In genomic region chr16:5214126-5214525, GRCm38 (mm10) we compare ENCODE assay signal across 13 mouse cellular contexts.
"Had no signal": no experiment of that assay in that cellular context is flagged by ENCODE, and none has a peak within 500 bp of the region (broad histone marks: within the 10 kb centered on the region; RNA-seq: fewer than 3 reads in every experiment).

No protein-coding gene starts in this region.

- ATAC-seq: midbrain, embryonic 16.5 days had no signal

- DNase-seq: lung, adult 18-20 months; lung, embryonic 14.5 days; lung, postnatal 10 days; lung, postnatal 4 days; midbrain, embryonic 14.5 days; retina, postnatal 1 day; right cerebral cortex, postnatal 25 days; right cerebral cortex, postnatal 4 days; spleen, adult 18-20 months; thymus, adult 2 months; thymus, postnatal 25 days; thymus, postnatal 4 days had no signal
